Mouse (Mus musculus): ENCODE data around the gene Hoxd13. TPM values are rescaled to one million over a fixed set of nuclear protein-coding genes. Genes with fewer than 3 reads are reported as not detected.
A peak's percentile ranks its signal among the peaks of the same experiment; 100 is the strongest.

Gene Hoxd13
- total RNA-seq, 2 experiments from 2014 or later = not detected

DNA sequence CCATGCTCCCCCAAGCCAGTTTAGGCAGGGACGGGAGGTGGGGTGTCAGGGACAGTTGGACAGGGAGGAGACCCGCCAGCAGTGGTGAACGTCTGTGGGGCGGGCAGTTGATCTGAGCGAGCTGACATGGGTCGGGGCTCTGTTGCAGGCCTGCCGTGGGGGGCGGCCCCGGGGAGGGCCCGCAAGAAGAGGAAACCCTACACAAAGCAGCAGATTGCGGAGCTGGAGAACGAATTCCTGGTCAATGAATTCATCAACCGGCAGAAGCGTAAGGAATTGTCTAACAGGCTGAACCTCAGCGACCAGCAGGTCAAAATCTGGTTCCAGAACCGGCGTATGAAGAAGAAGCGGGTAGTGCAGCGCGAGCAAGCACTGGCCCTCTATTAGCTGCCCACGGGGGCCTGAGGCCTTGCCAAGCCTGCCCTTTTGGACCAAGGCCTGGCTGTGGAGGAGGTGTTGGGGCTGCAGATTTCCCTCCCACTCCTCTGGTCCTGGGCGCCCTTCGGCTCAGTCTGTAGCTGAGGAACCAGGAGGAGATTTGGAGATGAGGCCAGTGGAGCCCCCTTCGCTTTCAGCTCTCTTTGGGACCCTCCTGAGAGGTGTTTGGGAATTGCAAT lies 7.7 kb downstream of the Hoxd13 start:
- DNase-seq (ENCODE audit: low spot score in 2 of 2) = no peak
- intact Hi-C loops (cut with DNase I) = loop anchor here (10.0 kb wide), 1 partner anchor 1401 kb away; the partner anchor contains the start of gene Sp9

DNA sequence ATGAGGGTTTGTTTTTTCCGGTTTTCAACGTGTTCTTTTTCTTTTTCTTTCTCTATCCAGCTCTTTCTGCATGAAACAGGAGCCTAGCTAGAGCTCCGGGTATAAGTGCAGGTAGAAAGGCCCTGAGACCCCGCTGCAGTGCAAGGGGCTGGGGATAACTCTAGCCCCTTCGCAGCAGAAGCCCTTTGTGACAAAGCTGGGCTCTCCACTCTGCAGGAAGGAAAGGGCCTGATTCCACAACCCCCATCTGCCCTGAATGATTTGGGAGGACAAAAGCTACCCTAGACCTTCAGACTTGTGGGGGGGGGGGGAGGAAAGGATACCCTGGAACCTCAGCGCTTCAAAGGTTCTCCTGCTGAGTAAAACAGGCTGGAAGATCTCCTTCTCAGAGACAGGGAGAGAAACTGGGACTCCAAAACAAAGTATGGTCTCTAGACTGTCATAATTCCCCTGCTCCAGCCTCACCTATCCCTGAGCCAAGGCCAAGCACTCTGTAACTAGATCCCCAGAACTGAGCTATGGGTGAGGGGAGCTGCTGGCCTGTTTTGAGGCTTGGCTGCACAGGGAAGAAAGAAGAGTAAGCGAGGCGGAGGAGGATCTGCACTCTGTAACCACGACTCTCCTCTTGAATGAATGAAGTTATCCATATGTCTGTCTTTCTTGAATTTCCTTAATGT lies 8.4 kb downstream of the Hoxd13 start:
- intact Hi-C loops (cut with DNase I) = loop anchor here (10.0 kb wide), 1 partner anchor 1402 kb away; the partner anchor contains the start of gene Sp9
- DNase-seq (ENCODE audit: low spot score in 2 of 2) = no peak

DNA sequence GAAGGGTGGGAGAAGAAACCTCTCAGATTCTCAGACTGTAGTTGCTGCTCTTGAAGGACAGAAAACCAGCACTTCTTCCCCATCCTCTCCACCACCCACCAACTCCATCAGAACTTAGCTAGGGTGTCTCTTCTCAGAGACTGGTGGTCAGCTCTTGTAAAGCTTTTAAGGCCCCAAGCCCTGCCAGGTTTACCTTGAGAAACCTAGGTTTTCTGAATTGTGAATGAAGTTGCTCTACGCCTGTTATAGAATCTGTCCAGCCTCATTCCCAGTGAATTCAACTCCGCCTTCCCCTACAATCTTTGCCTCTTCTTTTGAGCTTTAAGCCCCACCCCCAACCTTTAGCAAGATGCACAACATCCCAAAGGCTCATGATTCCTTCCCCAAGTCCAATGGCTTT lies 9.0 kb downstream of the Hoxd13 start:
- intact Hi-C loops (cut with DNase I) = loop anchor here (10.0 kb wide), 1 partner anchor 1402 kb away; the partner anchor contains the start of gene Sp9
- DNase-seq (ENCODE audit: low spot score in 2 of 2) = no peak

DNA sequence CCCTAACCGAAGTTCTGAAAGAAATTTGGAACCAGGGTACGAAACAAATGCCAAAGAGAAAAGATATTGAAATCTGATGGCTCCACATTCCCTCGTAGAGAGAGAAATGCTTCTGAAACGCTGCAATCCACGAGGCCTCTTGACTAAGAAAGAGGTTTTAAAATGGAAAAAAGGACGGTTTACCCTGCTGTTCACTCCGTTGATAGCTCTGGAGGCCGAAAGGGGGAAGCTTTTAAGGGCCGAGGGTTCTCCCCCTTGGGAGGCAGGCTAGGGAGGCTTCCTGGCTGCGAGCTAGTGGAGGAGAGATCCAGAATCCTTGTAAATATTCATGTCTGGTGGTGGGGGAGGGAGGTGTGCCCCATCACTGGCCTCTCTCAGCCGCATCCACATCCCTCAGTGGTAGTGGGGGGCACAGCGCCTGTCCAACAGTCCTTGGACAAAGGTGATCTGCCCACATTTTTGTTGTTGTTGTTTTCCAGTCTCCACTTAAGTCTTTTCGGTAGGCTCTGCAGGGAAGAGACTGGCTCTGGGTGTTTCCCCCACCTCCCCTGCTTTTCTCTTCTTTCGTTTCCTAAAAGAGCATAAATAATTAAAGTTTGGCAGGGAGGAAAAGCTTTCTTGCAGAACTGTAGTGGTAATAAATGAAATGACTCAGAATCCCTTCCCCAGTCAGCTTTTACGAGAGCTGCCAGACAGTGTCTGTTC lies 10.9 kb downstream of the Hoxd13 start, which contains the start of gene Hoxd11:
Hoxd11 (plus strand) TSS at position 667 of the 705 bp plus-strand sequence.
- intact Hi-C loops (cut with DNase I) = loop anchor here (10.0 kb wide), 1 partner anchor 1404 kb away; the partner anchor contains the start of gene Sp9

DNA sequence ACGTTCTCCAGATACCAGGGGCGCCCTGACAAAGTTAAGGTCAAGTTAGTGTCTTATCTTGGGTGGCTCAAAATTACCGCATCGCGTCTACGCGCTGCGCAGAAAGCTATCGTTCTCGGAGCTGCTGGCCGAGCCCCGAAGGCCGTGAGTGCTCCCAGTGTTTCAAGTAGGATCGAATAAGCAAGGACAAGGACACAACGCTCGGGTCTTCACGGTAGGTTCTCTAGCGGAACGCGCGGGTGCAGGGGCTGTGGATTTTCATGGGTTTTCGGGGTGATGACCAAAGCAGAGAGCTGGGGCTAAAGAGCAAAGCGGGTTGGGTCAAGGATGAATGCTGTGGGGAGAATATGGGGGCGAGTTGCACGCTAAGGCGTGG lies 11.5 kb downstream of the Hoxd13 start:
- no peak for DNase-seq (ENCODE audit: low spot score in 2 of 2)
- intact Hi-C loops (cut with DNase I) = loop anchor here (10.0 kb wide), 1 partner anchor 1405 kb away; the partner anchor contains the start of gene Sp9

More for the DNA sequence above, 10.9 kb downstream of the Hoxd13 start, which contains the start of gene Hoxd11:
- DNase-seq (ENCODE audit: low spot score in 2 of 2) = no peak

DNA sequence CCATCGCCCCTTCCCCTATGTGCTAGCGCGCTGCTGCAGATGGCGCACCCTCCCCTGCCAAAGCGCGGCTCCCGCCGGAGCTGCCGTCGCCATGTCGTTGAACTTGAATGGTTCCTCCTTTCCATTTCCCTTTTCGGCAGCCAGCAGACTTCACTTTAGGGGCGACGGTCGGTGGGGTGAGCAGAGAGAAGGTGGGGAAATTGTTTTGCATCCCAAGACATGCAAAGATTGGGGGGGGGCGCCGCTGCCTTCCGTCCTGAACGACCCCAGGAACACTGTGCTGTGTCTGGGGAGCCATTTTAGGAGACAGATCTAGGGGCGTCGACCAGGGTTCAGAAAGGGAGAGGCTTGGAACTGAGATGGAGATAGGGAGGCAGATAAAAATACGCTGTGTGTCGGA lies 11.9 kb downstream of the Hoxd13 start:
- intact Hi-C loops (cut with DNase I) = loop anchor here (10.0 kb wide), 1 partner anchor 1405 kb away; the partner anchor contains the start of gene Sp9

DNA sequence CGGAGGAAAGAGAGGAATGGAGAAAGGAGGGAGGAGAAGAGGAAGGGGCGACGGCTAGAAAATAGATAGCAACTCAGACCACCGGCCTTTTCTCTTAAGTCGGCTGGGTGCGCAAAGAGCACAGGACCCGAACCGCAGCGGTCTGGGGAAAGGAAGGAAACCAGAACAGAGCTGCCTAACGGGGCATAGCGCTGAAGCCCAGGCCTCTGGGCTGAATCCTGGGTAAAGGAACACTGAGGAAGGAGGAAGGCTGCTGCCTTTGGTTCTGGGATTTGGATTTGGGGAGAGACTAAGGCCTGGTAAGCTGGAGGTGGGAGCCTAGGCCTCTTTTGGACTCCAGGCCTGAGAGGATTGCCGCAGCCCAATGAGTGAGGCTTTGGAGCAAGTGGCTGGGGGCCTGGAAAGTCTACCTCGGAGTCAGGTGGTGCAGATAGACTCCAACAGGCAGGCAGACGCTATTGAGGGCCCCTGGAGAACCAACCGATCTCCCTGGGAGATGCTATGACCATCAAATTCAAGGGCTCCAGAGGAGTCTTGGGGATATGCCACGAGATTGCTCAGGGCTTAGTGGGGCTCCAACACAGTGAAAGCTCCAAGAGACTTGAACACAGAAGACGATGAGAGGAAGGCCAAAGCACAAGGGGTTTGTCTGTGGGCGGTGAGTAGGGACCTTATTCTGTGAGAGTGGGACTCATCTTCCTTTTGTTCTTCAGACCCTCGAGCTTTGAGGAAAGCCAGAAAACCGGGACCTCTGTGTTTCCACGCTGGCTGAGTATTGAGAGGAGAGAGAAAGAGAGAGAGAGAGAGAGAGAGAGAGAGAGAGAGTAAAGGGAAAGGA lies 12.7 kb downstream of the Hoxd13 start:
- intact Hi-C loops (cut with DNase I) = no loop called here
- DNase-seq (ENCODE audit: low spot score in 2 of 2) = no peak

More for the DNA sequence above, 11.9 kb downstream of the Hoxd13 start:
- no peak for DNase-seq (ENCODE audit: low spot score in 2 of 2)

DNA sequence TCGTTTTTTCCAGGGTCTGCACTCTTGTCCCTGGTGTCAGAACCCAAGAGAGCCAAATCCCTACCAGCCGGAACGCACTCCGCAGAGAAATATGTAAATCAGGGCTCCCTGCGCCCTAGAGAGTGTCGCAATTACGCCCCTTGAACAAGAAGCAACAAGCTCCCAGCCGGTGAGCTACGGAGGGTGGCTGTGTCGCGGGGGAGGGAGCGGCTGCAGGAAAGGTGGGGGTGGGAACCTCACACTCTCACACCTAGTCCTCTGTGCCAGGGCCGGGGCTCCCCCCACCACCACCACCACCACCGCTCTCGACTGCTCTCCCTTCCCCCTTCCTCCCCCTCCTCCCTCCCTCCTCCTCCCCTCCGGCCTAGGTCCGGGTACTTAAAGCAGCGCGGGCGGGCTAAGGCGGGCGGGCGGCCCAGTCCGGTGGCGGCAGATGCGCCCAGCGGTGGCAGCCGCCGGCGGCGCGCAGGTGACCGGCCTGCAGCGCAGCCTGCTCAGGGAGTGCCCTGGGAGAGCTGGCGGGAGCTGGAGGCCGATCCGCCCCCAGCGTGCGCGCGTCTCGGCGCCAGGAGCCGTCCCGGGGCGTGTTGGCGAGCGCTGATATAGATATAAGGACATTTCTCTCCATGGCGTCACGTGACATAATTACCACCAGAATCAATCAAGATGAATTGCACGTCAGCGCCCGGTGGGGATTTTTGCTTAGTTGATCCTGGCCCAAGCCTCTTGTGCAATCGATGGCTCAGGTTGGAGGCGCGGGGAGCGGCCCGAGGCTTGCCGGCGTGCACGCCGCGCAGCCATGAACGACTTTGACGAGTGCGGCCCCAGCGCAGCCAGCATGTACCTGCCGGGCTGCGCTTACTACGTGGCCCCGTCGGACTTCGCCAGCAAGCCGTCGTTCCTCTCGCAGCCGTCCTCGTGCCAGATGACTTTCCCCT lies 13.8 kb downstream of the Hoxd13 start:
- intact Hi-C loops (cut with DNase I) = no loop called here
- no peak for DNase-seq (ENCODE audit: low spot score in 2 of 2)

DNA sequence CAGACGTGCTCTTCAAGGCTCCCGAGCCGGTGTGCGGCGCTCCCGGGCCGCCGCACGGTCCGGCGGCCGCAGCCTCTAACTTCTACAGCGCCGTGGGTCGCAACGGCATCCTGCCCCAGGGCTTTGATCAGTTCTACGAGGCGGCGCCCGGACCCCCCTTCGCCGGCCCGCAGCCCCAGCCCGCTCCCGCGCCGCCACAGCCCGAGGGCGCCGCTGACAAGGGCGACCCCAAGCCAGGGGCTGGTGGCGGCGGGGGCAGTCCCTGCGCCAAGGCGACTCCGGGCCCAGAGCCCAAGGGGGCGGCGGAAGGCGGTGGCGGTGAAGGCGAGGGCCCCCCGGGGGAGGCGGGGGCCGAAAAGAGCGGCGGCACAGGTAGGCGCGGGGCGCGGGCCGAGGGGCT lies 14.7 kb downstream of the Hoxd13 start:
- intact Hi-C loops (cut with DNase I) = no loop called here

DNA sequence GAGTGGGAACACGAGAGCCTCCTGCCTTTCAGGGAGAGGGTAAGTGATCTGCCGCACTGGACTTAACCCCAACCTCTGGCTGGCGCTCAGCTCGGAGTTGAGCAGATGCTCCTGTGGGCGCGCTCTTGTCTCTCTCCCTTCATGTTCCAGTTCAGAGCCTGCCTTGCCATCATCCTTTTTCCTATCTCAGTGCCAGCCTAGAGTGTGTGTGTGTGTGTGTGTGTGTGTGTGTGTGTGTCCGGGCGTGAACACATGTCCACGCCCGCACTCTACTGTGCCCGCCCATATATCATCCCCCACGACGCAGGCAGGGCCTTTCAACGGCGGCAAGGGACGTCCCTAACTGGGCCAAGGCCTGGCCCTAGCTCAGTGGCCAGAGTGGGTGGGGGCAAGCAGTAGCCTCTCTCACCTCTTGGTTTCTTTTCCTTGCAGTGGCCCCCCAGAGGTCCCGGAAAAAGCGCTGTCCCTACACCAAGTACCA lies 15.4 kb downstream of the Hoxd13 start:
- intact Hi-C loops (cut with DNase I) = no loop called here

More for the DNA sequence above, 14.7 kb downstream of the Hoxd13 start:
- DNase-seq (ENCODE audit: low spot score in 2 of 2) = no peak

DNA sequence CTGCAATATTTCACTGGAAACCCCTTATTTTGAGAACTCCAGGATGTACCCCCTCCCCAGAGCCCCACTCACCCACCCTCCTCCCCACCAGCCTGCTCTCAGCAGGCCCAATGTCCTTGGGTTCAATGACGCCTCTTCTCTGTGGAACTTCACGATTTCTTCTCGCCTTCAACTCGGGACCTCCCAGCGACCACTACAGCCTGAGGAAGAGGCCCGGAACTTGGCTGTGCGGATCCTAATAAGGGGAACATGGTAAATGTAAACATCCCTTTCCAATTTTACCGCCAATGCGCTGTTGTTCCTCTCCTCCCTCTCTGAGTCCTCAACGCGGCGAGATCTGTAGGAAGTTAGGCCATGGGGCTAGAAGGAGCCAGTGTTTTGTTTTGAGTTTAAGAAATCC lies 16.0 kb downstream of the Hoxd13 start:
- intact Hi-C loops (cut with DNase I) = no loop called here
- no peak for DNase-seq (ENCODE audit: low spot score in 2 of 2)

More for the DNA sequence above, 15.4 kb downstream of the Hoxd13 start:
- no peak for DNase-seq (ENCODE audit: low spot score in 2 of 2)

DNA sequence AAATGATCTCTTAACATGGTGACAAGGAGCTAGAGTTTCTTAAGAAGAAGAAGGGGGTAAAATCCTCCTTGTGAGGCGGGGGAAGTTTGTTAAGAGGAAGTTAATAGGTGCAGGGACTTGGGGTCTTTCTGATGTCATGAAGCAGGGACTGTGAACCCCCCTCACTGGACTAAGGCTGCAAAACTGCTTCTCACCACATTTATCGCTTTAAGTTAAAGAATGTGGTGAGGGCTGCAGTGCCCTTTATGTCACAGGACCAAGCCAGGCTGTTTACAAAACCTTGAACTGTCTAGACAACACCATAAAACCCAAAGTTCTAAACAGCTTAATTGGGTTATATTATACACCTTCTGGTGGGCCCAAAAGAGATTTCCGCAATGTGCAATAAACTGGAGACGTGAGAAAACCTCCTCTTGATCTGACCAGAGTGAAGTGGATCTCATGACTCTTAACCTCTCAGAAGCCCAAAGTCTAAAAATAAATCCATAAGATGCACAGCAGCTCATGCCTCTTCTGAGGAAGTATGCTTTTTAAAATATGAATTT lies 17.0 kb downstream of the Hoxd13 start:
- DNase-seq (ENCODE audit: low spot score in 2 of 2) = no peak
- intact Hi-C loops (cut with DNase I) = no loop called here

DNA sequence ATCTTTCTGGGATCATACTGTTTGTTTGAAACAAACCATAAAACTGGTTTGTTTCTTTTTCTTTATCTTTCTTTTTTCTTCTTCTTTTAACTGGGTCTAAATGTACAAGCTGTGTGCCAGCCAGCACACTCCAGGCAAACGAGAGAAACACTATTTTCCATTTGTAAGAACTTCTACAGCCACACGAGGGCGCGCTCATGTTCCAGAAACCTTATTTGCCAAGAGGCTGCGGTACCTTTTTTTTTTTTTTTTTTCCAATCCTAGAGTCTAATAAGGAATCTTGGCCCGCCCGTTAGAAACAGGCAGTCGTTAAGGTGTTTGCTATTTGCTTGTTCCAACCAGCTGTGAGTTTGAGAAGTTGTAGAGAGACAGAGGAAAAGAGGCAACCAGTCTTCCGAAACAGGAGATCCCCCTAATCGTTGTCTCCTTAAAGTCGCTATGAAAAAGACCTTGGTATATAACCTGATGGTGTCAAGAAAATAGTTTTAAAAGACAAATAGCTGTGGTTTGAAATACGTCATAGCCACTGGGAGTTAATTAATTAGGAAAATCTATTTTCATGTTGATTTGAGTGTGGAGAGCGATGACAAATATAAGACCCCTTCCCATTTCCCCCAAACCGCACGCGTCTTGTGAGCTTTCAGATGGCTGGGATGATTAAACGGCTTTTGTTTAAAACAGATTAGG lies 18.3 kb downstream of the Hoxd13 start:
- intact Hi-C loops (cut with DNase I) = no loop called here
- peak; percentile 41 to 63 for DNase-seq (ENCODE audit: low spot score in 2 of 2)

DNA sequence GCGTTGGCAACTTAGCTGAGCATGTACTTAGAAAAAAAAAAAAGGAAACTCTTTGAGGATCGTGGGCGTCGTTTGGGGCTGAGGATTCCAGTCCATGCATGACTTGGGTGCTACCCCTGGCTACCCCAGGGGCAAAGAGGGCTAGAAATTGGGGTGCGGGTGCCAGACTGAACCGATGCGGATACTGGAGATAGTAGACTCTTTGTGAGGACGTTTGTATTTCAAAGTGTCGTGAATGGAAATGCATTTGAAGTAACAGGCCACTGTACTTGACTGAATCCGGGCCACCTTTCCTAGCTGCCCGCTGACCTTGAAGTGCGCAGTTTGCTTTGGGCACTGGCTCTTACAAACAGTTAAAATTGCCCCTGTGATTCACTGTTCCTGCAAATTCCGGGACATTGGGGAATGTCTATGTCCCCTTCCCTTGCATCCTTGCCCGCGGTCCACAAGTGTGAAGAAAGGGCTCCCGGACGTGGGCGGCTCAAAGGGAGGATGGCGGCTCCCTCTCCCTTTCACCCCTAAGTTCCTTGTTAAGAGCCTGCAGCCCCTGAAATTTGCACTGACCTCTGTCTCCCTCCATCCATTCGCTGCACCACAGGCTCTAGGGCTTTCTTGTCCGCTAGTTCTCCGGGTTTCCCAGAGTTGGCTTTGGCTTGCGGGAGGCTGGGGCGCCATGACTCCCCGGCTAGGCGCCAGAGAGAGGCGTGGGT lies 19.0 kb downstream of the Hoxd13 start:
- DNase-seq (ENCODE audit: low spot score in 2 of 2) = no peak
- intact Hi-C loops (cut with DNase I) = no loop called here

DNA sequence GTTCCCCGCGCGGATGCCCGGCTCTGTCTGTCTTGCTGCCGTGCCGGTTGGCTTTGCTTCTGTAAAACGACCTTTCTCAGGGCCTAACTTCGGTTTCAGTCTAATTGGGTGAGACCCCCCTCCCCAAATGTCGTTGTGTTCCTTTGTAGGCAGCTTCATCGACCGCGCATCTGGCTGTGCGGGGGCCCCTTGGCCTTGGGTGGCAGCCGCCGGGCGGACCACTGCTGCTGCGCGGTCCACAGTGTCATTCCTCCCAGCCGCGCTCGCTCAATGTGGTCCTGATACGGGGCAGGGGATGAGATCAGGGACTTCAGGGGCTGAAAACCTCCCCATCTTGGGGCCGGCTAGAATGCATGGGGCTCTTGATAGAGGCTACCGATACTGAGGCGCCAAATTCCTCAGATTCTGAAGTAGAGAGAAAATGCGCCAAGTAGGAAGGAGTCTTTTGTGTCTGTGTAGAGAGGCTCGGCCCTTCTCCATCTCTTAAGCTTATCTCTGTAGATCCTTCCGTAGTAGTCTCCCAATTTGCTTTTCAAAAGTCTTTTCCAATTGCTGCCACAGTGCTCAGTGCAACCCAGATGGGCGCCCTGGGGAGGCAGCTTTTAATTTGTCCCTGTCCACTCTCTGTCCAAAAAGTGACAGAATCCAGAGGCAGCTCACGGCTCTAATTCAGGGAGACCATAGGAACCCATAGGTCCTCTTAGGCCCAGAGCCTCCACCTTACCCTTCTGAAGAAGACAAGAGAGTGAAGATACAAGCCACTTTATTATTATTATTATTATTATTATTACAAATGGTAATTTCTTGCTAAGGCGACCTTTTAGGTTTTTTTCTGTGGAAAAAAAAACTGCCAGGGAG lies 19.8 kb downstream of the Hoxd13 start:
- intact Hi-C loops (cut with DNase I) = no loop called here
- no peak for DNase-seq (ENCODE audit: low spot score in 2 of 2)

Data from left cerebral cortex, postnatal 14 days (tissue).